In the genomic region with DNA sequence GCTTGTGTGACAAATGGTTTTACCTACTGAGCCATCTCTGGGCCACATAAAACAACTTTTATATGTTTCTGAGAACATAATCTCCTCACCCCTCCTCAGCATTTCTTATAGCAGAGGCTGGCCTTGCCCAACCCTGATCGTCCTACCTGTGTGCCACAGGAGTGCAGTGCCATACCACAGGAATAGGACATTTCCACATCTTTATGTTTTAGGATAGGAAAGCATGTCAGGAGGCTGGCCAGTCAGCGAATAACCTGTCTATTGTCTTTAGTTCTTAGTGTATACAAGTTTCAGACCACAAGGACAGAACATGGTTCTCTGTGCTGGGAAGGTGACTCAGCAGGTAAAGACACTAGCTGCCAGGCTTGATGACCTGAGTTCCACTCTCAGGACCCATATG, we compare ENCODE assay signal across 37 mouse cellular contexts. TPM values are rescaled to one million over a fixed set of nuclear protein-coding genes. Genes with fewer than 3 reads are reported as not detected.
"Had no signal": no experiment of that assay in that cellular context is flagged by ENCODE, and none has a peak within 500 bp of the region (broad histone marks: within the 10 kb centered on the region; RNA-seq: fewer than 3 reads in every experiment).

No protein-coding gene starts in this region.

- H3K36me3 ChIP-seq: intestine, embryonic 15.5 days had no signal

- H3K9me3 ChIP-seq: hindbrain, embryonic 10.5 days; hindbrain, embryonic 12.5 days; intestine, embryonic 15.5 days; limb, embryonic 13.5 days; limb, embryonic 15.5 days had no signal

- H3K4me1 ChIP-seq: hindbrain, embryonic 10.5 days had no signal

- H3K27ac ChIP-seq: heart, adult 2 months; hindbrain, embryonic 10.5 days; hindbrain, embryonic 12.5 days; hindbrain, embryonic 14.5 days; intestine, embryonic 15.5 days; layer of hippocampus, adult 2 months; limb, embryonic 13.5 days; limb, embryonic 15.5 days; liver, embryonic 14.5 days had no signal

- H3K4me3 ChIP-seq: heart, adult 2 months; hindbrain, embryonic 10.5 days; hindbrain, embryonic 12.5 days; intestine, embryonic 15.5 days; layer of hippocampus, adult 2 months; limb, embryonic 13.5 days; limb, embryonic 15.5 days had no signal

- DNase-seq: gastrocnemius, postnatal 14 days; heart, adult 2 months; heart, postnatal 10 days; heart, postnatal 4 days; kidney, adult 18-20 months; kidney, adult 8-10 months; kidney, postnatal 10 days; kidney, postnatal 25 days; kidney, postnatal 4 days; layer of hippocampus, postnatal 36 days; left cerebral cortex, postnatal 4 days; lung, adult 18-20 months had no signal

- H3K9ac ChIP-seq: hindbrain, embryonic 12.5 days; hindbrain, embryonic 14.5 days; intestine, embryonic 15.5 days; limb, embryonic 13.5 days; limb, embryonic 15.5 days; liver, embryonic 14.5 days had no signal

- H3K27me3 ChIP-seq: hindbrain, embryonic 12.5 days; intestine, embryonic 15.5 days; limb, embryonic 13.5 days; limb, embryonic 15.5 days had no signal

- H3K4me2 ChIP-seq: heart, embryonic 11.5 days; hindbrain, embryonic 12.5 days; hindbrain, embryonic 14.5 days; intestine, embryonic 15.5 days; limb, embryonic 13.5 days; limb, embryonic 15.5 days had no signal

- ATAC-seq: hindbrain, embryonic 16.5 days; inflammation-experienced regulatory T-cells, adult 6 months; intestine, embryonic 15.5 days; intestine, postnatal 0 days had no signal

RNA-seq across cellular contexts. Expression of gene Mgat4e, which starts 31.3 kb away (rescaled TPM):
- total RNA-seq: gastrocnemius, adult 18-20 months; gastrocnemius, adult 8-10 months; gastrocnemius, postnatal 14 days; gastrocnemius, postnatal 4 days; heart, adult 2 months; heart, postnatal 10 days; heart, postnatal 25 days; heart, postnatal 4 days; layer of hippocampus, adult 2 months; layer of hippocampus, postnatal 36 days; left cerebral cortex, adult 18-20 months; left cerebral cortex, adult 8-10 months; left cerebral cortex, postnatal 25 days; left cerebral cortex, postnatal 4 days had no signal
- polyA plus RNA-seq: heart, adult 2 months; heart, embryonic 11.5 days; heart, embryonic 14.5 days; heart, embryonic 16.5 days; hindbrain, embryonic 10.5 days; hindbrain, embryonic 12.5 days; hindbrain, embryonic 14.5 days; hindbrain, embryonic 16.5 days; inflammation-experienced regulatory T-cells, adult 6 months; intestine, embryonic 15.5 days; intestine, postnatal 0 days; kidney, embryonic 14.5 days; kidney, embryonic 16.5 days; limb, embryonic 11.5 days; limb, embryonic 13.5 days; limb, embryonic 15.5 days; liver, embryonic 14.5 days; liver, embryonic 16.5 days had no signal
